Mouse (Mus musculus): ENCODE data around the gene Kcnh7. TPM values are rescaled to one million over a fixed set of nuclear protein-coding genes. Genes with fewer than 3 reads are reported as not detected.

Gene Kcnh7
- polyA plus RNA-seq (2012; rRNA removed): 7.9 and 8.0 TPM in 2 replicates

DNA sequence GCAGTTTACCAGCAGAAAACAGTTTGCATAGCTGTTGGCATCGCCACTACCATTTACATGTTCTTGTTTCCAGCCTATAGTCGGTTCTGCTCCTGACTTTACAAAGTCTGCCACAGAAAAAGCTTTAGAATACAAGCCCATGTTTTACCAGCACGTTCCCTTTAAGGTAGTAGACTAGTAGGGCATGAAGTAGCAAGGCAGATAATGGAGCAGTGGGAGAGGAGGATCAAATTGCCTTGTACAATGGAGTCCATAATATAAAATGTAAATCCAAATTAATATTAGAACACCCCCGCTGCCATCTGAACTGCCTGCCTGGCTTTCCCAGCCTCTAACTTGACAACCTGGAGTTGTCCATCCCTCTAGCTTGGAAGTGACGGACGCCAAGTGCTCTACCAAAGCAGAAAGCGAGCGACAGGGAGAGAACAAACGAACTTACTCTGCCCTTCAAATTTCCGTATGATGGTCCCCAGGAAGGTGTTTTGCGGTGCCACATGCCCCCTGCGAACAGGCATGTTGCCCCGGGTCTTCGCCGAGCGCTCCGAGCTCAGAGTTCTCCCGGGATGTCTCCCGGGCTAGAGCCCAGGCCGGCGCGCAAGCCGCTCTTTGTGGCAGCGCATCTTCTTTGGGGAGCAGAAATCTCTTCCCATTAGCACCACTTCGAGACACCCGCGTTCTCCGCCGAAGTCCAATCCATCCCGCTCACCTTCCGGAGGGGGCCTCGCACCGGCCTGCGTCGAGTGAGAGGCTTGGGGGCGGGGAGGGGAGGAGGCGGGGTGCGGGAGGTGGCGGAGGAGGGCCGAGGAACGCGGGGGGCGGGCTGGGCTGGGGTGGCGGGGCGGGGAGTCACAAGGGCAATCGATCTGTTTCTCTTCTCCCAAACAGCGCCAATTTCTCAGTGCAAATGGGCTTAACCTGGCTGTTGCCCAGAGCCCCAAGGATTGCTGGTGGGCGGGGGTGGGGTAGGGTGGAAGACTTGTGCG lies at the start of gene Kcnh7:
Kcnh7 (minus strand) TSS at position 725 of the 983 bp plus-strand sequence.

DNA sequence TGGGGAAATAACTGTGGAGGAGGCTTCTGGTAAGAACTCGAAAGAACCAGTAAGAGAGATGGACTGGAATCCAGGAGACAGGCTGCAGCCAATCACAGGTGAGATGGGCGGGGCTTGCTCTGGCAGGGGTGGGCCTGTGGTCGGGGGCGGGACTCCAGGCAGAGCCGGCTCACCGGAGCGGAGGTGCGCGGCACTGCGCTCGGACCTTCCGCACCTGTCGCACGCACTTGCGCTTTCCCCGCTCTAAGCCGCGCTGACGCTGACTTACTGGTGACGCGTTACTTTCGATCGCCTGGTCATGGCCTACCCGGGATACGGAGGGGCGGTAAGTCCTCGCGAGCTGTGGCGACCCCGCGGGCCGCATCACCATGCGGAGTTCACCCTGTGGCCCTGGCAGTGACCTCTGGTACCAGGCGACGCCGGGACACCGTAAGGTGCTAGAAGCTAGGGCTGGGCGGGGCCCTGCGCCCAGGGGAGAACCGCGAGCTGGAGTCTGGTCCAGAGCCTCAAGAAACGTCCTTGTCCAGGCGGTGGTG lies 519.9 kb downstream of the Kcnh7 start, which contains the start of gene Gca:
Gca (plus strand) TSS at position 151 of the 536 bp plus-strand sequence.

DNA sequence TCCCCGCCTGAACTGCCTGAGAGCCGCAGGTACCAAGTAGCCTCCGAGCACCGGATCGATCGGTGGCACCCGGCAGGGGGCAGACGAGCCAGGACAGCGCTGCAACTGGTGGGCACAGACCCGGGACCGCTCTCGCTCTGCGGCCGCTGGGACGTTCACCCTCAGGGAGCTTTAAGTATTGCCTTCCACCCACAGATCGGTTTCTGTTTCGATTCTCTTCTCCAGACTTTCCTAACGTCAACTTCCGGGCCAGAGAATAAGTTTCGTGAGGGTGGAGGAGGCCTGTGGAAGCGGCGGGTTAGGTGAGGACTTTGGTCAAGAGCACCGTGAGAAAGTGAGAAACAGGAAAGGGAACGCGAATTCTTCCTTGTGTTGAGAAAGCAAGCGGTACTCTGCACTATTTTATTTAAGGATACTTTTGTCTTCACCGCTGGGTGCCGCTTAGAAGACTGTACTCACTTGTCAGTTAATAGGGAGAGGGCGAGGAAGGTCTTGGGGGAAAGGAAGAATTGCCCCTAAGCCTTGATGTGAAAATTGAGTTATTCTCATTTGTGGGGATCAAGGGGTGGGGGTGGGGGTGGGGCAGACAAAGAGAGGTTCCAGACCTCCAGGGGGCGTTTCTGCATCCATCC lies 538.0 kb downstream of the Kcnh7 start, which contains the start of gene Ifih1:
Ifih1 (minus strand) TSS at position 242 of the 632 bp plus-strand sequence.

